Comparison of ENCODE assay signal across 8 mouse cellular contexts in genomic region chr8:121947753-121948141, GRCm38 (mm10). TPM values are rescaled to one million over a fixed set of nuclear protein-coding genes. Genes with fewer than 3 reads are reported as not detected.
DNase-seq lines count a peak whose midpoint lies in the region; ATAC-seq lines count a peak whose summit lies in the region.

No protein-coding gene starts in this region.

- peak overlapping the region; percentile 64 for H3K9ac ChIP-seq in embryonic facial prominence, embryonic 11.5 days (replicated peaks; ENCODE audit: low read length)

- WGBS in embryonic facial prominence, embryonic 11.5 days, result under 1% methylated on average over 18 of the region's 18 CpGs

- DNase-seq in cerebellum, adult 11 months, result peak; percentile 70
- DNase-seq in embryonic facial prominence, embryonic 11.5 days (ENCODE audit: low spot score), result peak; percentile 96
- DNase-seq in heart, adult 8-10 months (ENCODE audit: low spot score), result peak; percentile 90
- peak; percentile 88 to 91 for DNase-seq in kidney, adult 8-10 months
- peak; percentile 96 for DNase-seq in liver
- DNase-seq in monocyte, adult 2 months (ENCODE audit: low read depth in 1 of 2, low spot score in 2 of 2), result peak; percentile 48 to 64
- DNase-seq in spleen, postnatal 14 days (ENCODE audit: low spot score in 2 of 2), result peak; percentile 83 to 85

- H3K9me3 ChIP-seq in embryonic facial prominence, embryonic 11.5 days (replicated peaks; ENCODE audit: control insufficient read depth, low read length), result no peaks in the 10 kb centered on the region

- no peaks in the 10 kb centered on the region for H3K36me3 ChIP-seq in embryonic facial prominence, embryonic 11.5 days (replicated peaks; ENCODE audit: control insufficient read depth, insufficient read depth, low read depth, low read length)

- H3K4me1 ChIP-seq in embryonic facial prominence, embryonic 11.5 days (ENCODE audit: control insufficient read depth, insufficient read depth, low read length), result peaks cover 4% of the 10 kb centered on the region; the same call in 1 of the 2 replicates

- H3K4me2 ChIP-seq in embryonic facial prominence, embryonic 11.5 days (ENCODE audit: low read depth, low read length), result peak overlapping the region; percentile 64

- H3K27ac ChIP-seq in embryonic facial prominence, embryonic 11.5 days (replicated peaks; ENCODE audit: low read depth, low read length), result peak overlapping the region; percentile 83

- H3K27me3 ChIP-seq in embryonic facial prominence, embryonic 11.5 days (ENCODE audit: control insufficient read depth, insufficient read depth, low read length), result no peaks in the 10 kb centered on the region

- ATAC-seq in cerebellum, adult (ENCODE audit: insufficient number of reproducible peaks, low FRiP score, low TSS enrichment), result no peak
- ATAC-seq in embryonic facial prominence, embryonic 11.5 days (replicated peaks; ENCODE audit: insufficient number of reproducible peaks, low FRiP score, low TSS enrichment, low read depth), result peak; percentile 64

- H3K4me3 ChIP-seq in embryonic facial prominence, embryonic 11.5 days (ENCODE audit: low read depth, low read length), result peak overlapping the region; percentile 24

RNA-seq across cellular contexts. Expression of gene Banp, which starts 1.8 kb away (rescaled TPM):
- 50.5 and 56.2 TPM in 2 replicates for polyA plus RNA-seq in embryonic facial prominence, embryonic 11.5 days (2014; fragmentation: Nextera tagmentation; extraction: Ambion mirVana)
- 10 to 100 TPM in 3 of 4 experiments, 1 to 10 TPM in 1; 7.6 to 24.8 (median 17.2) TPM for total RNA-seq in heart, adult 8-10 months (2022)

RNA-seq across cellular contexts. Expression of gene Car5a, which starts 3.0 kb away (rescaled TPM):
- not detected in 2 replicates for polyA plus RNA-seq in embryonic facial prominence, embryonic 11.5 days (2014; fragmentation: Nextera tagmentation; extraction: Ambion mirVana)
- total RNA-seq in heart, adult 8-10 months (2022), result under 1 TPM in 1 of 4 experiments, not detected in 3; 0.23 TPM

RNA-seq across cellular contexts. Expression of gene Slc7a5, which starts 40.3 kb away (rescaled TPM):
- 17.7 and 19.7 TPM in 2 replicates for polyA plus RNA-seq in embryonic facial prominence, embryonic 11.5 days (2014; fragmentation: Nextera tagmentation; extraction: Ambion mirVana)
- total RNA-seq in heart, adult 8-10 months (2022), result 1 to 10 TPM; 3.8 to 4.8 (median 4.2) TPM
